Mouse (Mus musculus): ENCODE measurements at regions not wholly inside any gene's neighbourhood (a gene's known extent, or its start where the extent isn't known, plus 50 kb on each side); places are given as distances from the start of the nearest gene placed in this dataset.

GRCm38 (mm10) chr3:130800016-130800415, 69.8 kb upstream of the Rpl34 start:
- TF ChIP-seq CTCF (IDR thresholded peaks at IDR 0.05; ENCODE audit: borderline replicate concordance, insufficient read depth, low read length), result no peak
- no peak for TF ChIP-seq POLR2A (IDR thresholded peaks at IDR 0.05; ENCODE audit: low read depth, low read length)

Data from embryonic fibroblast, embryonic 13.5 days (primary cell).